Mouse (Mus musculus): ENCODE measurements around the gene Gm19684.
"Not testable (repeated sequence)": the region's sequence is repeated elsewhere in the genome, so short reads cannot be mapped to it uniquely, and the experiment has no call there.

DNA sequence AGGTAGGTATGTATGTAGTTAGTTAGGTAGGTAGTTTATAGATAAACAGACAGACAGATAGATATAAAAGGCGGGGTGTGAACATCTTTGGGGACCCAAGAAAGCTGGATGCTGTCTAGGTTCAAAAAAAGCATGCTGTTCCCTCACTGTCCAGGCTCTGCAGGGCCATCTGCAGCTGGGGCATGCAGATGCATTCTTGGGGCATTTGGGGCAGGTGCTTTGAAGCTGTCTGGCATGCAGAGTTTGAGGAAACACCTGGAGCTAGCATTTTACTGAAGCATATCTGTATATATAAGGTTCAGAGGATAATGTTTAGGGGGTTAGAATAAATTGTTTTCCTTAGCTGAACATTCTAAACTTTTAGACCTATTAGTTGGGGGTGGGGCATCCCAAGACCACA is 25.5 kb downstream of the Gm19684 start:
- not testable (repeated sequence) for TF ChIP-seq CTCF (IDR thresholded peaks at IDR 0.05; ENCODE audit: low read depth, low read length); TAL1 (conservative IDR thresholded peaks at IDR 0.05; ENCODE audit: low read depth, low read length); GATA1 (IDR thresholded peaks at IDR 0.05; ENCODE audit: borderline replicate concordance, low read length); POLR2AphosphoS5 (IDR thresholded peaks at IDR 0.05; ENCODE audit: insufficient replicate concordance, low read depth, low read length)

Measured in G1E (cell line).